Mouse (Mus musculus) gastrocnemius, postnatal 10 days (tissue): ENCODE measurements at regions not wholly inside any gene's neighbourhood (a gene's known extent, or its start where the extent isn't known, plus 50 kb on each side); places are given as distances from the start of the nearest gene placed in this dataset.
"Not testable (repeated sequence)": the region's sequence is repeated elsewhere in the genome, so short reads cannot be mapped to it uniquely, and the experiment has no call there.

Experiments used
- DNase-seq: peaks from one replicate; pipeline ENCODE4 v3.0.0; 2021; ENCODE audit warnings: mixed read lengths

DNA sequence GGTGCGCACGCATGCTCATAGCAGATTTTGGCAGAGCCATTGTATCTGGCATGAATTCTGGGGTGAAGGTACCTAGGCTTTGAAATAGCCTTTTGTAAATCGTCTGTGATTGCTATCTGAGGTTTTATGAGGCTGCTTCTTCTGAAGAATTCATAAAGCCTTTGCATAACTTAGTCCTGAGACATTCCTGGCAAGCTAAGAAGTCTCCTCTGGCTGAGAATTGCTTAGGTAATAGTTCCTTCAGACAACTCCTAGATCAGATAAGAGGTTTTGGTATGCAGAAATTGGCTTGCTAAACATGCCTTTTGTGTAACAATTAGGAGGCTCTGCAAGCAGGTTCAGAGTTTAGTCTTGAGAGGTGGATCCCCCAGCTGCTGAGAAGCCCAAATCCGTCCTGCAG, 82.7 kb downstream of the Pmp22 start:
- no peak for DNase-seq

DNA sequence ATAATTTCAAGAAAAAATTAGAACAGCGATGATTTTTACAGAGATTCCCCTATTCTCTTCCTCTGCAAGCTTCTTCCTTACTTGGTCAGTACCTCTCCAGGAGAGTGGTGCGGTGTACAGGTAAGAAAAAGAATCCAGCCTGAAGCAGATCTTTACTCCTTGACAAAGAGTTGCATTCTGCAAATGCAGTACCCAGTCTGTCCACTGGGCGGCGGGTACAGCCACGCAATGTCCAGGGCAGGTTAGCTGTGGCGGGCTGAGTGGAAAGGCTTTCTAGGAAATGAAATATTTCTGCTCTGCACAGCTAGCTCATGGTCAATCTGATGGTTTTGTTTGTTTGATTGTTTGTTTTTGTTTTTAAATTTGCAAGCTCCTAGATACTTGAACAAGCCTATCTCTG, 84.3 kb downstream of the Pmp22 start:
- peak; percentile 91 for DNase-seq

DNA sequence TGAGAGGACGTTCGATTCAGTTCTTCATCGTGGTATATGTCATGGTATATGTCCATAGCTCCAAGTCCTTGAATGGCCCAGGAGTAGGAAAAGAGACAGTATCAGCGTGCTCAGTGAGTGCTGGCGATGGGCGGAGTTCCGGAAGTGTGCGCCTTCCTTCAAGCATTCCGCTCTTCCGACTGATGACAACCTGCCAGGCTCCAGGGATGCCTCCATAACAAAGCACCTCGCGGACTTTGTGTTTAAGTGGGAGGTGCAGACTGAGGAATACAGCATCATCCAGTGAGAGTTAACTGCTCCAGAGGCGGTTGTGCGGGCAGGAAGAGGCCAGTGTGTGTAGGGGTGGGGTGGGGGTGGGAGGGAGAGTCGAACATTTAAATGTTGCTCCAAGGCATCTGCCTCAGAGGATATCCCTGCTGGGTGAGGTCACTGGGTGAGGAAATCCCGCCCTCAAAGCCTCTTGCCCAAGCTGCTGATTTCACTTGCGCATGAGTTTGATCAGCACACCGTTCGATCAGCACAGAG, 85.2 kb downstream of the Pmp22 start:
- no peak for DNase-seq

DNA sequence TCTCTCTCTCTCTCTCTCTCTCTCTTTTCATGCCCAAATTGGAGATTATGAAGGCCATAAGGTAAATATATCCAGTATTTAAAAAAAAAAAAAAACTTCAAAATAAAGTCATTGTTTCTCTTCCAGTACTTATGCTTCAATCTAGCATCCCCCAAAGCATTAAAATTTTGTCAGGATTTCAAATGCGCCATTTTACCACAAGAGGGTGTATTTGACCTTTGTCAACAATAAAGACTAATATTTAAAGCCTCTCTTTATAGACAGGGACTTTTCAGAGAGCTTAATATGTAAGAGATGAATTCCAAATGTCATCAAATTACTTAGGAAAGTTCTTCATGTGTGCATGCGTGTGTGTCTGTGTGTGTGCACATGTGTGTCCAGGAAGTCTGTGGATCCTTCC, 87.2 kb downstream of the Pmp22 start:
- no peak for DNase-seq

DNA sequence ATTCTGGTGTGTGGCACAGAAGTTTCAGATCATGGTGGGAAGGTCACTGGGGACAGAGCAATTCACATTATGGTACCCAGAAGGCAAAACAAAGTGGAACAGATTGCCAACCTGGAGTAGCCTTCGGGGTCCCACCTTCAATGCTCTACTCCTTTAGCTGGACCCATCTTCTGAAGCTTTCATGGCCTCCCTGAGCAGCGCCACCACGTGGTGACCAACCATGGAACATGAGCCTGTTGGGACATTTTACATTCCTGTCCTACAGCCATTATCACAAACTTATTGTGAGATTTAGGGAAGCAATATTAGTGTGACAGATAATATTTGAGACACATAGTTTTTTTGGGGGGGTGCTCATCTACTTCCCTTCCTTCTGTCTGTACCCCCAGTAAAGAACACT, 88.3 kb downstream of the Pmp22 start:
- DNase-seq = no peak

DNA sequence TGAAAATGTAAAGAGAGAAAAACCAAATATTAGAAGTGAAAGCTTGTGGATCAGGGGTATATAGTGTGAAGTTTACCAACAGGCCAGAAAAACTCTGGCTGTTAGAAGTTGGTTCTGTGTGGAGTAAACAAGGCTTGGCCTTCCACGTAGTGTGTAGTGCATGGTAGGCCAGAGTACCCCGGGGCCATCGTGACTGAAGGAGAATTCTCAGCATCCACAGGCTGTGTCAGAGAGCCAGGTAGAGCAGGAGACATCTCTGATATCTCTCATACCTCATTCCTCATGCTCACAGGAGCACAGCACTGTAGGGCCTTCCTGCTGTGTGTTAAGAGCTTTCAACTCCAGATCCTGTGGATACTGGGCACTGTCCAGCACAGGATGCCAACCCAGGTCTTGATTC, 97.7 kb downstream of the Pmp22 start:
- no peak for DNase-seq

DNA sequence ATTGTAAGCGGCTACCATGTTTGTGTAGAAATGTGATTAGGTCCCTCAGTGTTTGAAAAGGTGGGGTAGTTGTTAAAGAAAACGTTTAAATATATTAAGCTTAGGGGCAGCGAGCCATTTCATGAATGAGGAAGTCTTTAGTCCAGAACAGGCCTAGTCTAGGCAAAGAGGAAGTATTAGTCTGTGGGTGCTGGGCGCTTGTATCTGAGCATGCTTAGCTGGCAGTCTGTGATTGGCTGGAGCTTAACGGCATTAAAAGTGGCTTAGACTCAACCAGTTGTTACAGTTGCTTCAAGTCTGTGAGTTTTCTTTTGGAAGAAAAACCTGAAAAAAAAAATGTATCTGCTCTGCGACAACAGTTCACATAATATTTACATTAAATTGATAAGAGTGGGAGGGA, 102.0 kb downstream of the Pmp22 start:
- DNase-seq = no peak

DNA sequence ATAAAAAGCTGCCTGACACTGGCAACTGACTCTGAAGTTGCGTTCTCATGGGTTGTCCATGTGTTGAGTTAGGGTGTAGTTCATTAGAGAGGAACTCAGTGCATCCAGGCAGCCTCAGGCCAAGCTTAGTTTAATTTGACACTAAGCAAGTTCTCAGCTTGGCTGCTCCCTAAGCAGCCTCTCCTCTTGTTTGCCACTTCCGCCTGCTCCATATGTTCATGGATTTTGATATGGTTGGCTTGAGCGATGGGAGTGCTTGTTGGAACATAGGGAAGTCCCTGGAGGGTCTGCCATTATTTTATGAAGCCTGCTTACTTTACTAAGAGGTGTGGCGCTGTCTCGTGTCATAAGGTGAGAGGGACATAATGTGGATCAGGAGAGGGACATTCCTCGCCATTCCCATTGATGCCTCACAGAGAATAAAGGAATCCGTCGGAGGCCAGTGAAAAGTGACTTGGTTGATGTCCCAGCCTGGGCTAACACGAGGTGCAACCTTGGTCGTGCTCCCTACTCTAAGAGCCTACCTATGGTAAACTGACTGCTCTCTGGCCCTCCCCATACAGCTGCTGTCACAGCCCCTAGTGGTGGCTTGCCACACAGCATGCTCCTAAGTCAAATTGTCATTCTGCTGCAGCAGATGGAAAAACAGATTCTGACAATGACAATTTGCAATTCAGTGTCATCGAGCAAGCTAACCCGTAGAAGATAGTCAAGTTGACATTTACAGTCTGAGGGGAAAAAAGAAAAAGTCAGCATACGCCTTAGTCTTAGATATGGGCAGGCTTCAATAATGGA, 104.6 kb downstream of the Pmp22 start:
- DNase-seq = no peak

DNA sequence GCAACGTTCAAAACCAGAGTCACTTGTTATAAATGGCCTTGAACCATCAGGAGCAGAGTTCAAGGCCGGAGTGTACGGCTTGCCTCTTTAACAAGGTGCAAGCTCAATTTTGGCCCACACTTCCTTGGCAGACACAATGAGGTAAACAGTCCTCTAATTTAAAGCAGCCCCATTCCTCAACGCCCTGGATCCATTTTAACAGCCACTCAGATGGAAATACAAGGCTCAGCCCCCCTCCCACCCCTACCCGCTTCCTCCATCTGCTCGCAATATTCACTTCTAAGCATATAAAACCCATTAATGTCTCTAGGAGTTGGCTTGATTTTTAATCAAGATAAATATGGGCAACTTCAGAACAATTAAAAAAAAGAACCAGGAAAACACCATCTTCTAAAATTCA, 105.7 kb downstream of the Pmp22 start:
- DNase-seq = no peak

DNA sequence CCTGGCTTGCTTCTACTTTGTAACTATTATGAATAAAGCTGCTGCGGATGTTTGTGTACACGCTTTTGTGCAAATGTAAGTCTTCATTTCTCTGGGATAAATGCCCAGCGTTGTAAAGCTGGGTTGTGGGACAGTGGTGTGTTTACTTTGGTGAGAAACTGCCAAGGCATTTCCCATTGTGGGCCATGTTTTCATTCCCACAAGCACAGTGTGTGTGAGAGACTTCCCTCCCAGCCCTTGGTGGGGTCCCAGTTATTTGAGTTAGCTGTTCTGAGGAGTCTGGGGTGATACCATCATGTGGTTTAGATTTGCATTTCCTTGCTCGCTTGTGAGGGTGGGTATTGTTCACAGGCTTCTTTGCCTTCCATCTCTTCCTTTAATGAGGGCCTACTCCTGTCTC, 109.9 kb downstream of the Pmp22 start:
- no peak for DNase-seq

DNA sequence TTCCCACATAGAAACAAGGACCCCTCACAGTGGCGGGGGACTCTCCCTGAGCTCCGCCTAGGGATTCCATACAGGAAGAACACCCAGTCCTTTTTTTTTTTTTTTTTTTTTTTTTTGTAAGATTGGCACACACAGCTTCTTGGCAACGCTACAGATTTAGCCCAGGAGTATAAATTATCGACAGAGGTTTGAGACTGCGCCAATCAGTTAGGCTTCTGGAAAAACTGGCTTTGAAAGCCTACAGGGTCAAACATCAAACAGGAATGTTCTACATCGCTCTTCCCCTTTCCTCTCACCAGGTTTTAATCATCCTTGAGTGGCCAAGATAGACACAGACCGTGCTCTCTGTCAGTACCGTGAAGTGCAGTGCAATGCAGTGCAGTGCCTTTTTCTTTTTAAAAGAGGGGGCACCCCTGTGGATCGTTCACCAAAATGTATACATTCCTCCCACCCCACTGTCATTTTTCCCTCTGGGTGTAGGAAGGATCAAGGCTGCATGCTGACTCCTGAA, 115.2 kb downstream of the Pmp22 start:
- DNase-seq = no peak

DNA sequence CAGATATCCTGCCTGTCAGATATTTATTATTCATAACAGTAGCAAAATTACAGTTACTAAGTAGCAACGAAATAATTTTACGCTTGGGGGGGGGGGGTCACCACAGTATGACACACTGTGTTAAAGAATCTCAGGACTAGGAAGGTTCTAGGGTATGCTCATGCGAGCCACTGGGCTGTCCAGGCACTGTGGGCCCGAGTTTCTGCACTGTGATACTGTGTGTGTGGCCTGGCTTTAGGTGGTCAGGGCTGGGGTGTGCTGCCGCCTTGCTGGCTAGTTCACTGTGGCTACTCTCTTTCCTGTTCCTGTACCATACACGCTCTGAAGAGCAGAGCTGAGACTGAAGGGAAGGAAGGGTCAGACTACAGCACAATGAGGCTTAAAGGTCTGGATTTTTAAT, 116.3 kb downstream of the Pmp22 start:
- DNase-seq = no peak

DNA sequence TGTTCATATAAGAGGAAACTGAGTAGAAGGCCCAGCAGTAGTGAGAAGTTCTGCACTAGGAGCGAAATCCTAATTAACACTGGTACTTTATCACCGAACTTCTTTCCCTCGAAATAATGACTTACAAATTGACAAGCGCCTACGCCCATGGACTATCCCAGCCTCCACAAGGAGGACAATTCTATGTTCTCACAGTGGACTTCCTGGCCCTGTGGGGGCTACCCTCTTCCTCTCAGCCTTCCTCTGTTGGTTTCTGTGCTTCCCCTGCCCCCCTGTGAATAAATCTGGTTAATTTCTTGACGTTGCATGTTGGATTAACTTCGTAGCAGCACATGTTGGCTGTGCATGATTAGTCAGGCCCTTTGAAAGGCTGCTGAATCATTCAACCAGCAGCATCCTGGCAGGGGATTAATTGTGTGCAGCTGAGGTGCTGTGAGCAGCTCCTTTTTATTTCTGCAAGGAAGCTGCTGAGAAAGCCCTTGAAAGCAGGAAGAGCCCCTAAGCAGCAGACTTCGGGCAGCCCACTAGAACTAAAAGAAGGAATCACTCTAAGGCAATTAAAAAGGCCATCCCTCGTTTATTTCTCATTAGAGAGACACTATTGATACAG, 117.4 kb downstream of the Pmp22 start:
- DNase-seq = no peak

DNA sequence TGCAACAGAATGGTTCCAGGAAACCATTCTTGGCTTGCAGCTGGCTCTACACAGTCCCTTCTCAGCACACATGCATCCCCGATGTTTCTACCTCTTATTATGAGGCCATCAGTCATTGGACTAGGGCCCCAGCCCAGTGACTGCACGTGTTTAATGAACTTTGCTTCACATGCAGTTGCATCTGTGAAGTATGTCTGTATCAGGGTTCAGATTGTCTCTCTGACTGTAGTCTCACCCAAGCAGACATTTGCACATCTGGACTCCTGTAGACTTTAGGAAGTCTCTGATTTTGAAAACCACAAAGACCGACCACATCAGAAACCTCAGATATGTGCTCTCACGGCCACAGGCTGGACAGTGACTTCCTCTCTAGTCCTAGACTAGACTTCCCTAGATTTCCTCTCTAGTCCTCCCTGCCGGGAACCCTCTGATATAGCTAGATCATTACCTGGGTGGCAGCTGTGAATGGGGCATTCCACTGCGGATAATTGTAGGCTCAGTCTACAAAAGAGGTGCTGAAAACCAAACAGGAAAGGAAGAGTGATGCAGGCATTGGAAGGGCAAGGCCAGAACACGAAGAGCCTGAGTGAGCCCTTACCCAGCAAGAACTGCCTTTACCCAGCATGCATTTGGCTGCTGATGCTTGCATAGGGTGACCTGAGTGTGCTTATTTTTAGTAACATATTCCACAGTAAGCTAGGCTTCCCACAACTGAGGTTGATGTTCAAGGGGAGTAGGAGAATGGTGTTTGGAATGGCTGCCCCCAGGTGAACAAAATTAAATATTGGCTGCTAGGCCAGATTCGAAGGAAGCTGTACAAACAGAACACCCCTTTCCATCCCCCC, 123.5 kb downstream of the Pmp22 start:
- no peak for DNase-seq

DNA sequence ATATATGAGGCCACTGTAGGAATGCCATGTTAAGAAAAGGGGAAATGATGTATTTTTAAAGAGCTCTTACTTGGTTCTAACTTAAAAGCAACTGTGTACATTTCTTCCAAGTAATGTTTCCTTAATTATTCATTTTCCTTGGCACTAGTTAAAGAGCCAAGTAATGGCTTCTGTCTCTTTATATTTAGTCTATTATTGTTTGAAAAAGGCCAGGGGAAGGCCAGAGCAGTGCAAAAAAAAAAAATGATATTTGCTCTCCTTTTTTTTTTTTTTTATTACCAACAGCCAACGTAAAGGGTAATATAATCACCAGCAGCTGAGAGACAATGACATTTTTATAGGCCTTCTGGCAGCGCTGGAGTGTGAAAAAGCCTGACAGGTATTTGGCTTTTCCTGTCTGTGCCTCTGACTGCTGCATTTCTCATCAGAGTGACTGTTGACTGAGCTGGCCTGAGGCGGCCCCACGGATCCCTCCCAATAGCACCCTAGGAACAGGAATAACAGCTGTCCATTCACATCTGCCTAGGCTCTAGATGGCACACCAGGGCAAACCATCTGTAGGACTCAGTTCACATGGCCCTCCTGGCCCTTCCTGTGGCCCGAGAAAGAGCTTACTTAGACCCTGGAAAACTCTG, 124.3 kb downstream of the Pmp22 start:
- DNase-seq = no peak

DNA sequence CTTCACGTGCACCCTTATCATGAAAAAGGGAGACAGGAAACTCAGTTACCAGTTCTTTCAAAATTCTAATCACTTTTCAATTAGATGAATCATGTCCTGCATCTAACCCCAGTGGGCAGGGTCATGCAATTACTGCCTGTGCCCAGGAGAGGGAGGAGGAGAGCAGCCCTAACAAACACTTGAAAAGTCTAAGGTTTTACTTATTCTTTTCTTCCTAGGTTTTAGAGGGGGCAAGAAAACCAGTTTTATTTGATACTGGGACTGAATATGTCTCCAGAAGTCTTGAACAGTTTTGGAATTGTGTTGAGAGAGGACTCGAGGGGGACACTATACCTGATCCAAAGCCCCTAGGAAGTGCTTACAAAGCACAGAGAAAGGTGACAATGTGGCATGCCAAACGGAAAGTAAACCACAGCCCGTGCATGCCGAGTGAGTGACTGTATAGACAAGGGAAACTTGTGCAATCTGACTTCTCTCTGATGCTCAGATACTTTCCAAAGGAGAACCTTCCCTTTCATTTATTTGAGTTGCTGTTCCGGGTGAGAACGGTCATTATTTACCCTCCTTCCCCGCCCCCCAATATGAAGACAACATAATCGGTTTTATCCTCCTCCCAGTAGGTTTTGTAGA, 135.8 kb downstream of the Pmp22 start:
- DNase-seq = peak; percentile 15

DNA sequence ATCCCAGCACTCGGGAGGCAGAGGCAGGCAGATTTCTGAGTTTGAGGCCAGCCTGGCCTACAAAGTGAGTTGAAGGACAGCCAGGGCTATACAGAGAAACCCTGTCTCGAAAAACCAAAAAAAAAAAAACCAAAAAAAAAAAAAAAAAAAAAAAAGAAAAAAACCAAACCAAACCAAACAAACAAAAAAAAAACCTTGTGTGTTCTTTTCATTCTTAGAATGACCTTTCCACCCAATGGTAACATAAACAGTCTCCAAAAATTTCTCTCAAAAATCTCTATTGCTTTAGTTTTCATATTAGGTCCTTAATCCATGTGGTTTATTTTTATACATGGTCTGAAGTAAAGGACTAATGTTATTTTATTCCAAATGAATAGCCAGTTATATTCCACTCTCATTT, 137.5 kb downstream of the Pmp22 start:
- not testable (repeated sequence) for DNase-seq

DNA sequence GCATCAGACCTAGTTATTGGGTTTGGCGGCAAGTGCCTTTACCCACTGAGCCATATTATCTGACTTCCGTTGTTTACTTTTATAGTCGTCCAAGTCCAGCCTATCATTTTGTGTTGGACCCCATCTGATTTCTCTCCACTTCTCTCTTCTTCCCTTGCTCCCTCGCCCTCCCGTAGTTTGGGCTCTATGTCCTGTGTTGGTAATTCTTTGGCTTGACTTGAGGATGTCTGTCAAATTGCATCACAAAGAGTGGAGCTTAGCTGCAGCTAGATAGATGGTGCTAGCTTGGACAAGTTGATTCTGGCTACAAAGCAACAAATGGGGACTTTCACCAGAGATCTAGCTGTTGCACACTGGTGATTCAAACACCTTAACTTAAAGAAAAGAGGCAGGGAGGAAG, 147.9 kb downstream of the Pmp22 start:
- no peak for DNase-seq

DNA sequence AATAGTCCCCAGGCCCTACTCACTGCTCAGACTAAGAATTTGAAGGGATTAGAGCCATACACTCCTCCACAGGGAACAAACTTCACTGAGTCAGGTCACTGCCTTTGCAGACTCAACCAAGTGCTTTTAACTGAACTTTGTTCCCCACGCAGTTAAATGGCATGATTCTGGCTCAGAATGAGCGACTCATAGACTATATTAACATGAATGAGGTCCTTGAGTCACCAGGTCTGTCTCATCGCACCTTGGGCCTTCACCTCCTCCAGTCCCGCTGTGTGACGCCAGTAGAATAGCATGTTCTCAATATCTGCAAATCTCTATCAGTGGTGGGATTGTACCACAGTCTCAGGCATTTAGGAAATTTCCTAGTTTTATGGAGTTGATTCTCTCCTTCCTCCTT, 153.1 kb downstream of the Pmp22 start:
- no peak for DNase-seq

DNA sequence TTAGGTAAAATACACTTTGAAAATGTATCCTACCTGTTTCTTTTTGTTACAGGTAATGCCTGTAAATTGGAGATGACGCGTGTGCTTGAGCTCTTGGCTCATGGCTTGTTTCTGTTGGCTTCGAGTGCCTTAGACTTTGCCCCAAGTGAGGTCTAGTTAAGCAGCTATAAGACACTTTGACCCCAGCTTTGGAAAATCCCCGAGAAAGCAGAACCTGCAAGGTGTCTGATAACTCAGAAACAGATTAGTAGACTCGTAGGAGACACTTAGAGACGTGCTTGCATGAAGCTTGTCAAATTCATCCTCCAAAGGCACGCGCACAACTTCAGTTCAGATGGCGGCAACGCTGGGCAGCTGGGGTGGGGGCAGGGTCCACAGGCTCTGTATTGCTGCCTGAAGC, 153.8 kb downstream of the Pmp22 start:
- DNase-seq = no peak

DNA sequence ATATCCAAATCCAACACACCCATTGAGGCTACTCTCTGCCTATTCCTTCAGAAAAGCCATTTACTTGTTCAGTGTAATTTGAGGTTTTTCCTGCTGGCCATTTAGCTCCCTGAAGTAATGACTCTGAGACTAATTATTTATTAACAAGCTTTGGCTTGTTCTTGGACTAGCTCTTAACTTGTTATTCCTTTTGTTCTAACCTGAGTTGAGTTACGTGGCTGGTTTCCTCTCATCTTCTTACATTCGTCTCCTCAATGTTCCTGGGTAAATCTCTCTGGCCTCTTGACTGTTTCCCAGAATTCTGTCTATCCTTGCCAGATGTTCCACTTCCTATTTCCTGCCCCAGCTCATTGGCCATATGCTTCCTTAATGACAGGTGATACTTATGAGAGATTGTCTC, 157.2 kb downstream of the Pmp22 start:
- no peak for DNase-seq

DNA sequence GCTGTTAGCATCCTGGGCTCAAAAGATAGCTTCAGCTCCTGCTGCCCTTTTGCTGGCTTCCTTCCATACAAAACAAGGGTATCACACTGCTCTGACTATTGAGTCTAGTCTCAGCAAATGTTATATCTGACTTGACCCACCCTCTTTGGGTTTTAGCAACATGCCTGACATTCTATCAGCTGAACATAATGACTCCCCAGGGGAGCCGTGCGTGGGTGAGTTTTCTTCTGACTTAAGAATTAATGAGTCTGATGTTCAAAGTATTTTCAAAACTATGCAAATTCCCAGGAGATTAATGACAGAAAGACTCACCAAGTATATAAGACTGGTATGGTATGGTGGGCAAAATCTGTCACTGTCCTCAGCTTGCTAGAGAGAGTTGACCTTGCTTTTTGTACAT, 159.0 kb downstream of the Pmp22 start:
- DNase-seq = no peak
